Mouse (Mus musculus): Measurements from ENCODE around the gene Tmem214. TPM values are rescaled to one million over a fixed set of nuclear protein-coding genes. Genes with fewer than 3 reads are reported as not detected.
A peak's percentile ranks its signal among the peaks of the same experiment; 100 is the strongest.

The Tmem214 gene
- polyA plus RNA-seq, 1 experiment from 2014 or later, result 72.7 TPM

GRCm38 (mm10) chr5:30918691-30919090 is 50.9 kb downstream of the Tmem214 start:
- no peak overlapping the region for H3K4me3 ChIP-seq
- WGBS, result 86% methylated on average over 8 of the region's 8 CpGs
- H3K27ac ChIP-seq, result no peak overlapping the region
- no peak overlapping the region for H3K9ac ChIP-seq
- no peaks in the 10 kb centered on the region for H3K9me3 ChIP-seq
- no peaks in the 10 kb centered on the region for H3K27me3 ChIP-seq (replicated peaks)
- H3K4me1 ChIP-seq, result peaks cover 35% of the 10 kb centered on the region
- no peaks in the 10 kb centered on the region for H3K36me3 ChIP-seq (replicated peaks)
- no peak for ATAC-seq (replicated peaks)
- no peak overlapping the region for H3K4me2 ChIP-seq

- no peak overlapping the region for H3K4me3 ChIP-seq
- no peak overlapping the region for H3K27ac ChIP-seq
- H3K9me3 ChIP-seq, result no peaks in the 10 kb centered on the region
- H3K9ac ChIP-seq, result no peak overlapping the region
- no peak overlapping the region for H3K4me2 ChIP-seq
- no peak for ATAC-seq (replicated peaks)
- no peaks in the 10 kb centered on the region for H3K27me3 ChIP-seq (replicated peaks)
- peaks cover 33% of the 10 kb centered on the region for H3K4me1 ChIP-seq
- no peaks in the 10 kb centered on the region for H3K36me3 ChIP-seq (replicated peaks)
- WGBS, result 72% methylated on average over 11 of the region's 11 CpGs
These were observed 52.2 kb downstream of the Tmem214 start for GRCm38 (mm10) chr5:30919831-30920614.

- Histone ChIP-seq H3K36me3 (replicated peaks) (no peaks in the 10 kb centered on the region), H3K27ac (no peak overlapping the region), H3K4me3 (no peak overlapping the region), H3K27me3 (replicated peaks) (no peaks in the 10 kb centered on the region), H3K4me2 (no peak overlapping the region), H3K9ac (no peak overlapping the region), H3K9me3 (no peaks in the 10 kb centered on the region), H3K4me1 (peaks cover 28% of the 10 kb centered on the region)
- WGBS, result 65% methylated on average over 19 of the region's 19 CpGs
- ATAC-seq (replicated peaks), result peak; percentile 8; the same call in 1 of the 2 replicates
These were observed 52.8 kb downstream of the Tmem214 start for GRCm38 (mm10) chr5:30920621-30921020.

GRCm38 (mm10) chr5:30921256-30922033 is 53.6 kb downstream of the Tmem214 start, which contains the start of gene Khk:
Gene Khk, plus strand, starts transcription at chr5:30921431.
- Histone ChIP-seq H3K4me3 (peak within 1 kb of the TSS; percentile 58), H3K36me3 (replicated peaks) (no peaks in the 10 kb centered on the region), H3K27ac (peak within 1 kb of the TSS; percentile 79), H3K9ac (peak within 1 kb of the TSS; percentile 55), H3K4me1 (peaks cover 22% of the 10 kb centered on the region), H3K4me2 (peak within 1 kb of the TSS; percentile 90), H3K9me3 (no peaks in the 10 kb centered on the region), H3K27me3 (replicated peaks) (no peaks in the 10 kb centered on the region)
- WGBS, result 1% methylated on average over 38 of the region's 40 CpGs
- peak; percentile 87 for ATAC-seq (replicated peaks)

- 76% methylated on average over 10 of the region's 10 CpGs for WGBS
- no peaks in the 10 kb centered on the region for H3K27me3 ChIP-seq (replicated peaks)
- H3K9me3 ChIP-seq, result no peaks in the 10 kb centered on the region
- peak overlapping the region; percentile 90 for H3K4me2 ChIP-seq
- ATAC-seq (replicated peaks), result no peak
- no peaks in the 10 kb centered on the region for H3K36me3 ChIP-seq (replicated peaks)
- H3K4me1 ChIP-seq, result peaks cover 22% of the 10 kb centered on the region
- no peak overlapping the region for H3K27ac ChIP-seq
- H3K4me3 ChIP-seq, result peak overlapping the region; percentile 58
- H3K9ac ChIP-seq, result peak overlapping the region; percentile 55; the same call in 1 of the 2 replicates
These were observed 54.8 kb downstream of the Tmem214 start for GRCm38 (mm10) chr5:30922581-30923041.

- Histone ChIP-seq H3K4me2 (no peak overlapping the region), H3K9me3 (no peaks in the 10 kb centered on the region), H3K27ac (no peak overlapping the region), H3K4me3 (no peak overlapping the region), H3K36me3 (replicated peaks) (no peaks in the 10 kb centered on the region), H3K4me1 (peaks cover 22% of the 10 kb centered on the region), H3K27me3 (replicated peaks) (no peaks in the 10 kb centered on the region), H3K9ac (no peak overlapping the region)
- ATAC-seq (replicated peaks), result no peak
- WGBS, result 83% methylated on average over 6 of the region's 6 CpGs
These were observed 55.3 kb downstream of the Tmem214 start for GRCm38 (mm10) chr5:30923119-30923518.

GRCm38 (mm10) chr5:30924614-30925013 is 56.8 kb downstream of the Tmem214 start:
- 78% methylated on average over 8 of the region's 8 CpGs for WGBS
- H3K9ac ChIP-seq, result no peak overlapping the region
- H3K27me3 ChIP-seq (replicated peaks), result no peaks in the 10 kb centered on the region
- ATAC-seq (replicated peaks), result no peak
- H3K4me3 ChIP-seq, result no peak overlapping the region
- no peaks in the 10 kb centered on the region for H3K9me3 ChIP-seq
- H3K4me1 ChIP-seq, result peaks cover 22% of the 10 kb centered on the region
- no peak overlapping the region for H3K4me2 ChIP-seq
- H3K27ac ChIP-seq, result no peak overlapping the region
- H3K36me3 ChIP-seq (replicated peaks), result no peaks in the 10 kb centered on the region

GRCm38 (mm10) chr5:30925217-30925616 is 57.4 kb downstream of the Tmem214 start:
- Histone ChIP-seq H3K27ac (no peak overlapping the region), H3K9ac (no peak overlapping the region), H3K27me3 (replicated peaks) (no peaks in the 10 kb centered on the region), H3K4me2 (no peak overlapping the region), H3K4me3 (no peak overlapping the region), H3K9me3 (no peaks in the 10 kb centered on the region), H3K4me1 (peaks cover 22% of the 10 kb centered on the region), H3K36me3 (replicated peaks) (no peaks in the 10 kb centered on the region)
- no peak for ATAC-seq (replicated peaks)
- WGBS, result 93% methylated on average over 5 of the region's 5 CpGs

GRCm38 (mm10) chr5:30926073-30926472 is 58.3 kb downstream of the Tmem214 start:
- H3K9ac ChIP-seq, result no peak overlapping the region
- no peak overlapping the region for H3K4me3 ChIP-seq
- no peaks in the 10 kb centered on the region for H3K27me3 ChIP-seq (replicated peaks)
- no peak overlapping the region for H3K4me2 ChIP-seq
- H3K36me3 ChIP-seq (replicated peaks), result no peaks in the 10 kb centered on the region
- WGBS, result 81% methylated on average over 2 of the region's 2 CpGs
- H3K9me3 ChIP-seq, result no peaks in the 10 kb centered on the region
- peaks cover 15% of the 10 kb centered on the region for H3K4me1 ChIP-seq
- no peak overlapping the region for H3K27ac ChIP-seq
- ATAC-seq (replicated peaks), result no peak

GRCm38 (mm10) chr5:30927945-30928529 is 60.2 kb downstream of the Tmem214 start:
- Histone ChIP-seq H3K36me3 (replicated peaks) (no peaks in the 10 kb centered on the region), H3K4me2 (peak overlapping the region; percentile 39), H3K4me3 (0 out of 2 replicates have a peak overlapping the region, but pooled peaks have one; percentile 6), H3K9ac (no peak overlapping the region), H3K9me3 (no peaks in the 10 kb centered on the region), H3K27ac (no peak overlapping the region), H3K27me3 (replicated peaks) (no peaks in the 10 kb centered on the region), H3K4me1 (no peaks in the 10 kb centered on the region)
- WGBS, result 45% methylated on average over 7 of the region's 7 CpGs
- peak; percentile 75 for ATAC-seq (replicated peaks)

Data from midbrain, embryonic 15.5 days (tissue).